Mouse (Mus musculus) splenic B cell, adult 2 months (primary cell): ENCODE data around the gene Mup6.
"Not testable (repeated sequence)": the region's sequence is repeated elsewhere in the genome, so short reads cannot be mapped to it uniquely, and the experiment has no call there.

Experiments used
- DNase-seq: peaks from one replicate; pipeline ENCODE4 v3.0.0-alpha.2; 2011; ENCODE audit warnings: low read depth, low spot score
- H3K27me3 ChIP-seq: 2 replicates; pipeline ENCODE4 v1.6.1; 2012; ENCODE audit warnings: mild to moderate bottlenecking, low read length, moderate library complexity, mixed read lengths; ENCODE audit not compliant: control insufficient read depth, poor library complexity, insufficient read depth, severe bottlenecking
- H3K36me3 ChIP-seq: 2 replicates; pipeline ENCODE4 v1.6.1; 2012; ENCODE audit warnings: mild to moderate bottlenecking, low read length, moderate library complexity, mixed read lengths; ENCODE audit not compliant: control insufficient read depth, poor library complexity, insufficient read depth, severe bottlenecking

The Mup6 gene

GRCm38 (mm10) chr4:59963405-59964344 lies at the start of gene Mup6:
Mup6 (plus strand) TSS chr4:59964294.
- Histone ChIP-seq H3K36me3 (no peaks in the 10 kb centered on the region), H3K27me3 (no peaks in the 10 kb centered on the region)
- no peak for DNase-seq

- DNase-seq = no peak
- H3K27me3 ChIP-seq = no peaks in the 10 kb centered on the region
Observed at GRCm38 (mm10) chr4:59914608-59915403, 49.3 kb upstream of the Mup6 start, which contains the start of gene Slc46a2. Slc46a2 (minus strand) TSS chr4:59915056.

GRCm38 (mm10) chr4:59917966-59918365 lies 46.1 kb upstream of the Mup6 start:
- no peaks in the 10 kb centered on the region for H3K27me3 ChIP-seq
- no peak for DNase-seq
- no peaks in the 10 kb centered on the region for H3K36me3 ChIP-seq

More at GRCm38 (mm10) chr4:59914608-59915403, 49.3 kb upstream of the Mup6 start, which contains the start of gene Slc46a2:
- H3K36me3 ChIP-seq = no peaks in the 10 kb centered on the region

- H3K27me3 ChIP-seq = no peaks in the 10 kb centered on the region
- no peaks in the 10 kb centered on the region for H3K36me3 ChIP-seq
- peak; percentile 59 for DNase-seq
Observed at GRCm38 (mm10) chr4:59925082-59925481, 39.0 kb upstream of the Mup6 start.

- Histone ChIP-seq H3K36me3 (no peaks in the 10 kb centered on the region), H3K27me3 (no peaks in the 10 kb centered on the region)
- DNase-seq = no peak
Observed at GRCm38 (mm10) chr4:59927666-59928065, 36.4 kb upstream of the Mup6 start.

- DNase-seq = peak; percentile 92
- no peaks in the 10 kb centered on the region for H3K36me3 ChIP-seq
Observed at GRCm38 (mm10) chr4:59928347-59928746, 35.7 kb upstream of the Mup6 start.

GRCm38 (mm10) chr4:59932505-59933281 lies 31.4 kb upstream of the Mup6 start:
- H3K27me3 ChIP-seq = no peaks in the 10 kb centered on the region
- DNase-seq = peak; percentile 56

More at GRCm38 (mm10) chr4:59928347-59928746, 35.7 kb upstream of the Mup6 start:
- H3K27me3 ChIP-seq = no peaks in the 10 kb centered on the region

GRCm38 (mm10) chr4:59937543-59937942 lies 26.6 kb upstream of the Mup6 start:
- Histone ChIP-seq H3K36me3 (no peaks in the 10 kb centered on the region), H3K27me3 (no peaks in the 10 kb centered on the region)
- no peak for DNase-seq

More at GRCm38 (mm10) chr4:59932505-59933281, 31.4 kb upstream of the Mup6 start:
- no peaks in the 10 kb centered on the region for H3K36me3 ChIP-seq

GRCm38 (mm10) chr4:59960610-59961009 lies 3.5 kb upstream of the Mup6 start, which contains the start of gene Mup4:
Mup4 (minus strand) TSS chr4:59960710.
- Histone ChIP-seq H3K36me3 (no peaks in the 10 kb centered on the region), H3K27me3 (no peaks in the 10 kb centered on the region)
- no peak for DNase-seq

GRCm38 (mm10) chr4:59997894-59998293 lies 33.8 kb downstream of the Mup6 start:
- H3K27me3 ChIP-seq, DNase-seq, H3K36me3 ChIP-seq: not testable (repeated sequence)

GRCm38 (mm10) chr4:60020141-60020540 lies 56.0 kb downstream of the Mup6 start:
- not testable (repeated sequence) for H3K36me3 ChIP-seq, DNase-seq, H3K27me3 ChIP-seq

- not testable (repeated sequence) for H3K27me3 ChIP-seq, H3K36me3 ChIP-seq, DNase-seq
Observed at GRCm38 (mm10) chr4:60029334-60030111, 65.4 kb downstream of the Mup6 start.
